Mouse (Mus musculus) effector memory CD4-positive, alpha-beta T cell, adult 7 months (primary cell): ENCODE results near the gene Ifit1bl2. TPM values are rescaled to one million over a fixed set of nuclear protein-coding genes. Genes with fewer than 3 reads are reported as not detected.

ENCODE experiments used
- polyA plus RNA-seq: library from polyadenylated mRNA; unstranded; fragments of 100-300 nt; shearing (Covaris generic); gene quantifications from one replicate; pipeline ENCODE4 v1.2.1, GENCODE M21; 2017

Gene Ifit1bl2
- not detected for polyA plus RNA-seq

GRCm38 (mm10) chr19:34640623-34641022 lies at the start of gene Ifit1bl2, which contains the start of gene Ifit1:
Gene Ifit1bl2, minus strand, starts transcription at chr19:34640743.
Gene Ifit1, plus strand, starts transcription at chr19:34640871.

DNA sequence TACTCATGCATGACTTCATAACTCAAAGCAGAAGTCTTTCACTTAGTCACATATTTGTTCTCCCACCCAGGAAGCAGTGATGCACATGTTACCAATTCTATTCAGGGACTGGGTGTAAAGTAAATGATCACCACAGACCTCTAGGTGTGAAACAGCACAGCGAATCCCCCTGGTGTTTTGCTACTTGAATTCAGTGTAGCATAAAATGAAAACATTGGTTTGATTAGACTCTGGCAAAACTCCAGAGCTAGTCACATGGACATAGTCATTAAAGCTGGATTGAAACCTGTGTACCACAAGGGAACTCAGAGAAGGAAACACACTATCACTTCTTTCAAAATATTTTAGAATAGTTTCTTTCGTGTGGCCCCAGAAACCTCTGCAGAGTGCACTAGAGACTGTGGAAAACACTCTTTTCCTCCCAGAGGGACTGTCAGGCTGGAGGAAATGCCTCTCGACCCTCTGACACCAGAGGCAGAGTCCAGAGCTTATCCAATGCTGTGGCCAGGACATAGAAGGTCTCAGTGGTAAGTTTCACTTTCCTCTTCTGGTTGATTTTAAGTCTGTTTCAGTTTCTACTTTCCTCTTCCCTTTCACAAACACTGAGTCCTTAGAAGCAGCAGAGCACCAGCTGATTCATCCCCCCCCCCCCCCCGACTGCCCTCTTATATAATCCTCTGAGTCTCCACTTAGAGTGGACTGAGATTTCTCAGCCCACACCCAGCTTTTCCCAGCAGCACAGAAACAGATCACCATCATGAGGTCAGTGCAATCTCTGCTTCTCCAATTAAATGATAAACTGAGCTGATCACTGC lies 33.1 kb downstream of the Ifit1bl2 start, which contains the start of gene Ifit3b:
Ifit3b (plus strand) TSS at position 734 of the 815 bp plus-strand sequence.

GRCm38 (mm10) chr19:34601888-34602287 lies 38.7 kb downstream of the Ifit1bl2 start, which contains the start of gene Ifit1bl1:
Gene Ifit1bl1, minus strand, starts transcription at chr19:34601956.

GRCm38 (mm10) chr19:34583126-34583766 lies 57.3 kb downstream of the Ifit1bl2 start, which contains the start of gene Ifit3:
Gene Ifit3, plus strand, starts transcription at chr19:34583531.

Other genes with a start within 250 kb of the Ifit1bl2 start
- gene Ch25h, start 165.6 kb downstream of the Ifit1bl2 start, polyA plus RNA-seq, result 0.55 TPM
- 59.1 TPM for gene Lipa, start 113.3 kb downstream of the Ifit1bl2 start, polyA plus RNA-seq
- 10.3 TPM for gene Ifit2, start 90.0 kb downstream of the Ifit1bl2 start, polyA plus RNA-seq
- gene Ifit3, start 57.2 kb downstream of the Ifit1bl2 start, polyA plus RNA-seq, result 5.4 TPM
- 17.1 TPM for gene Ifit1bl1, start 38.8 kb downstream of the Ifit1bl2 start, polyA plus RNA-seq
- gene Ifit3b, start 32.8 kb downstream of the Ifit1bl2 start, polyA plus RNA-seq, result 0.54 TPM
- 6.7 TPM for gene Ifit1, start 128 bp upstream of the Ifit1bl2 start, polyA plus RNA-seq
- gene Slc16a12, start 106.5 kb upstream of the Ifit1bl2 start, polyA plus RNA-seq, result not detected
- gene Pank1, start 238.7 kb upstream of the Ifit1bl2 start, polyA plus RNA-seq, result 7.2 TPM